Mouse (Mus musculus): ENCODE results near the gene Mib2. TPM values are rescaled to one million over a fixed set of nuclear protein-coding genes. Genes with fewer than 3 reads are reported as not detected.
A peak's percentile ranks its signal among the peaks of the same experiment; 100 is the strongest.

Gene Mib2
- polyA plus RNA-seq, 1 experiment from 2014 or later: 21.0 TPM

DNA sequence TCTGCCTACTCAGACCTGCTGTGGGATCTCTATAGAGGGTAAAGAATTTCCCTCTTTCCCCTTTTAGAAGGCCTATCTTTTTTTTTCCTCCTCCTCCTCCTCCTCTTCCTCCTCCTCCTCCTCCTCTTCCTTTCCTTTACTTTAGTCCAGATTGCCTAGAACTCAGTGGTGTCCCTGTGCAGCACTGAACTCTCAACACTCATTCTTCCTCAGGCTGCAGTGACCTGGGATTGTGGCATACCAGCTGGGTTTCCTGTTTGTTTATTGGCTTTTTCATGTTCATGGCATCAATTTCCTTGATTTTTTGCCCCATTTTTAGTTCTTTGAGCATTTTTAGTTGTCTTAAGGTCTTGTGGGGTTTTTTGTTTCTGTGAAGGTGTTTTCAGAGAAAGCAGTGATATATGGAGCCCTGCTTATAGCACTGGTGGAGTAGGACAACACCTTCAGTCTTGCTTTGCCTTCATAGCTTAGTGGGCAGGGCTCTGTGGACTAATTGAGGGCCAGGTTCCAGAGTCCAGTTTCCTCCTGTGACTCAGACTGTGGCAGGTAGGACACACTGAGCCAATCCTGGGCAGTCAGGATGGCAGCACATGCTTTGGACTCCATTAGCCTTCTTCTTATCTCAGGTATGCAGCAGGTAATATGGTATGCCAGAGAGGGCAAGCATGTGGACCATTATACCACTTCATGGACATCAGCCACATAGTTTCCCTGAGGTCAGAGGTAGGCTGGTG lies 33.1 kb downstream of the Mib2 start:
- H3K27ac ChIP-seq: no peak overlapping the region
- H3K4me3 ChIP-seq (replicated peaks; ENCODE audit: low read depth, low read length): no peak overlapping the region
- no peaks in the 10 kb centered on the region for H3K27me3 ChIP-seq (ENCODE audit: insufficient read depth, low read length)
- no peak overlapping the region for H3K4me2 ChIP-seq (ENCODE audit: low read length)
- no peak overlapping the region for H3K9ac ChIP-seq (ENCODE audit: low read depth, low read length)
- no peaks in the 10 kb centered on the region for H3K9me3 ChIP-seq (replicated peaks; ENCODE audit: low read length)
- H3K36me3 ChIP-seq (ENCODE audit: insufficient read depth, low read length): peaks cover 64% of the 10 kb centered on the region
- no peak for DNase-seq (ENCODE audit: low spot score)
- H3K4me1 ChIP-seq (replicated peaks; ENCODE audit: insufficient read depth, low read length): no peaks in the 10 kb centered on the region
- no peak for ATAC-seq (replicated peaks; ENCODE audit: low FRiP score, low read depth)
- TF ChIP-seq CTCF (IDR thresholded peaks at IDR 0.05; ENCODE audit: low read depth): no peak

DNA sequence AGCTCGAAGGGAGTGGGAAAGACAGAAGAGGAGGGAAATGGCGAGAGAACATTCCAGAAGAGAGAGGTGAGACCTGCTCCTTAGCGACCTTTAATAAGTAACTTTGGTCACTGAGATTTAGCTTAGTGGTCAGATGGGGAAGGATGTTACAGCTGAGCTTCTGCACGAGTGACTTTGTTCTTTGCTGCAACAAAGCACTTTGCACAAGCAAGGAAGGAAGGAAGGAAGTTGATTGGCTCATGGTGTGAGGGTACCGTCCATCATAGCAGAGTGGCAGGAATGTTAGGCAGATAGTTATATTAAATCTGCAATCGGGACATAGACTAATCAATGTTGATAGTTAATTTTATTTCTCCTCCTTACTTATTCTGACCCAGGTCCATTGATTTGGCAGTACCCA lies 38.7 kb downstream of the Mib2 start:
- Histone ChIP-seq H3K27ac (no peak overlapping the region), H3K9ac (ENCODE audit: low read depth, low read length) (no peak overlapping the region), H3K4me1 (replicated peaks; ENCODE audit: insufficient read depth, low read length) (0 out of 2 replicates have a peak, but pooled peaks cover 2% of the 10 kb centered on the region), H3K9me3 (replicated peaks; ENCODE audit: low read length) (no peaks in the 10 kb centered on the region), H3K36me3 (ENCODE audit: insufficient read depth, low read length) (peaks cover 39% of the 10 kb centered on the region), H3K4me3 (replicated peaks; ENCODE audit: low read depth, low read length) (no peak overlapping the region), H3K4me2 (ENCODE audit: low read length) (no peak overlapping the region), H3K27me3 (ENCODE audit: insufficient read depth, low read length) (no peaks in the 10 kb centered on the region)
- WGBS: 84% methylated on average over 6 of the region's 6 CpGs
- DNase-seq (ENCODE audit: low spot score) (no peak), ATAC-seq (replicated peaks; ENCODE audit: low FRiP score, low read depth) (no peak)
- no peak for TF ChIP-seq CTCF (IDR thresholded peaks at IDR 0.05; ENCODE audit: low read depth)

DNA sequence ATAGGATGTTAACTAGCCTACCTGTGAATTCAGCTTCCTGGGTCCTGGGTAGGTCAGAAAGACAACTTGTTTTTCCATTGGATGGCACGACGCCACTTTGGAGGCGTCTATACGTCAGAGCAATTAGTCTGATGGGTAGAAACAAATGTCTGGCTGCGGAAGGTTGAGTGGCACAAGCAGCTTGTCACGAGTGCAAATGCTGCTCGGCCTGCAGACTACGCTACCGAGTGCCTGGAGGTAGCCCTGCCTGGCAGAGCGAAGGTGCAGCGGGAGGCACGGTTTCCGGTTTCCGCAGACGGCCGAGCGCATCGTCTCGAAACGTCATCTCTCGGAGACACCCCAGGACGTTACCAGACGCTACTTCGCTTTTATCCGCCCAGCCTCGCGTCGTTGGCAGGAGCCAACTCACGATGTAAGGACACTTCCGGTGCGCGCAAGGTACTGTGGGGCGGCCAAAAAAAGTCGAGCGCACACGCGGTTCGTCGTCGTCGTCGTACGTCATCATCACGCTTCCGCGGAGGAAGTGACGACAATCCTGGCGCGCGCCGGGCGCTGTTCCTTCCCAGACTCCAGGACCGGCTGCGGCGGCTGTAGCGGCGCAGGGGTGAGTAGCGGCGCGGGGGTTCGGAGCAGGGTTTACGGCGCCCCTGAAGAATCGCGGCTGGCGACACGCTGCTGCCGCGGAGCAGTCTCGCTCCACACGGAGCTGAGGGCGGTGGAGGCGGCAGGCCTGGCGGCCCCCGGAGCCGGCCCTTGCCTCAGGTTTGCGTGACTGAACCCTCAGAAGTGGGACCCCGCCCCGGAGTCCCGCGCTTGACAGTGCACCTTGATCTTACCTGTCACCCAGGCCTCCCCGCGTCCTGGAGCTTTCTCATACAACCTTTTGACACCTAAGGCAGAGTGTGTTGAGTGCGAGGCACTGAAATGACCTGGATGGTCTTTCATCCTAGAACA lies 44.4 kb downstream of the Mib2 start, which contains the start of gene Cdk11b:
TSS of gene Cdk11b (plus strand) at position 517 of the 954 bp plus-strand sequence.
- Histone ChIP-seq H3K4me2 (ENCODE audit: low read length) (peak within 1 kb of the TSS; percentile 72), H3K4me1 (replicated peaks; ENCODE audit: insufficient read depth, low read length) (0 out of 2 replicates have a peak, but pooled peaks cover 3% of the 10 kb centered on the region), H3K9me3 (replicated peaks; ENCODE audit: low read length) (no peaks in the 10 kb centered on the region), H3K9ac (ENCODE audit: low read depth, low read length) (peak within 1 kb of the TSS; percentile 82), H3K27me3 (ENCODE audit: insufficient read depth, low read length) (no peaks in the 10 kb centered on the region), H3K36me3 (ENCODE audit: insufficient read depth, low read length) (peaks cover 22% of the 10 kb centered on the region), H3K4me3 (replicated peaks; ENCODE audit: low read depth, low read length) (peak within 1 kb of the TSS; percentile 89), H3K27ac (peak within 1 kb of the TSS; percentile 86)
- no peak for TF ChIP-seq CTCF (IDR thresholded peaks at IDR 0.05; ENCODE audit: low read depth)
- under 1% methylated on average over 84 of the region's 84 CpGs for WGBS
- ATAC-seq (replicated peaks; ENCODE audit: low FRiP score, low read depth) (peak; percentile 99), DNase-seq (ENCODE audit: low spot score) (peak; percentile 99)

DNA sequence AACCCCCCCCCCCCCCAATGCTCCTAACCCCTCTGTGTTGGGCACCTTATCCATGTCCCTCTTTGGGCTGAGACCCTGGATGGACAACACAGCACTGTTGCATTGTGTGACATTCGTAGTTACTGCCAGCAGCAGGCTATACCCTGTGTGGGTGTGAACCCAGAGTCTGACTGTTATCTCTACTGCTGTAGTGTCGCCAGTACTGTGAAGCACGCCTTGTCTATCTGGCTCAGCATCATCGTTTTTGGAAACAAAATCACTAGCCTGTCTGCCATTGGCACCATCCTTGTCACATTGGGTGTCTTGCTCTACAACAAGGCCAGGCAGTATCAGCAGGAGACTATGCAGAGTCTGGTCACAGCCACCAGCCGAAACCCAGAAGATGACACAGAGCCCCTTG lies 50.7 kb downstream of the Mib2 start:
- DNase-seq (ENCODE audit: low spot score) (no peak), ATAC-seq (replicated peaks; ENCODE audit: low FRiP score, low read depth) (0 out of 2 replicates have a peak, but pooled peaks have one; percentile 29)
- no peak overlapping the region for H3K27ac ChIP-seq
- no peaks in the 10 kb centered on the region for H3K9me3 ChIP-seq (replicated peaks; ENCODE audit: low read length)
- H3K4me2 ChIP-seq (ENCODE audit: low read length): no peak overlapping the region
- H3K4me3 ChIP-seq (replicated peaks; ENCODE audit: low read depth, low read length): no peak overlapping the region
- H3K9ac ChIP-seq (ENCODE audit: low read depth, low read length): no peak overlapping the region
- no peaks in the 10 kb centered on the region for H3K27me3 ChIP-seq (ENCODE audit: insufficient read depth, low read length)
- 94% methylated on average over 5 of the region's 5 CpGs for WGBS
- TF ChIP-seq CTCF (IDR thresholded peaks at IDR 0.05; ENCODE audit: low read depth): no peak
- no peaks in the 10 kb centered on the region for H3K4me1 ChIP-seq (replicated peaks; ENCODE audit: insufficient read depth, low read length)
- H3K36me3 ChIP-seq (ENCODE audit: insufficient read depth, low read length): peaks cover 53% of the 10 kb centered on the region

DNA sequence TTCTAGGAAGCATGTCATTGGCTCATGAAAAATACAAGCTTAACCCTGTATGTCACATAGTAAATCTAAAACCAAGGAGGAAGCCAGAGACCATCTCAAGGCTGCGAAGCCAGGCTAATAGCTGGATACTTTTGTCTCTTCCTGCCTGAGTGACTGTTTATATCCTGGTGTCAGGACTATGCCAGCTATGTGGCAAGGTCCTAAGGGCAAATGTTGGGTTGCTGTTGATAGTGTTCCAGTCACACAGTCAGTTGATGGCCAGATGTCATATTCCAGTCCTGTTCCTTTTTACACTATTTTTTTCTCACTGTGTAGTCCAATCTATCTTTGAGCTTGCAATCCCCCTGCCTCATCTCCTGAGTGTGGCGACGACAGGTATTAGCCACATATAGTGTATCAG lies 55.7 kb downstream of the Mib2 start:
- Histone ChIP-seq H3K27me3 (ENCODE audit: insufficient read depth, low read length) (no peaks in the 10 kb centered on the region), H3K36me3 (ENCODE audit: insufficient read depth, low read length) (peaks cover 53% of the 10 kb centered on the region; the same call in 1 of the 2 replicates), H3K27ac (no peak overlapping the region), H3K4me2 (ENCODE audit: low read length) (no peak overlapping the region), H3K9ac (ENCODE audit: low read depth, low read length) (no peak overlapping the region), H3K4me3 (replicated peaks; ENCODE audit: low read depth, low read length) (no peak overlapping the region), H3K4me1 (replicated peaks; ENCODE audit: insufficient read depth, low read length) (no peaks in the 10 kb centered on the region), H3K9me3 (replicated peaks; ENCODE audit: low read length) (no peaks in the 10 kb centered on the region)
- DNase-seq (ENCODE audit: low spot score) (no peak), ATAC-seq (replicated peaks; ENCODE audit: low FRiP score, low read depth) (no peak)
- WGBS: 92% methylated on average over 3 of the region's 3 CpGs
- TF ChIP-seq CTCF (IDR thresholded peaks at IDR 0.05; ENCODE audit: low read depth): no peak

DNA sequence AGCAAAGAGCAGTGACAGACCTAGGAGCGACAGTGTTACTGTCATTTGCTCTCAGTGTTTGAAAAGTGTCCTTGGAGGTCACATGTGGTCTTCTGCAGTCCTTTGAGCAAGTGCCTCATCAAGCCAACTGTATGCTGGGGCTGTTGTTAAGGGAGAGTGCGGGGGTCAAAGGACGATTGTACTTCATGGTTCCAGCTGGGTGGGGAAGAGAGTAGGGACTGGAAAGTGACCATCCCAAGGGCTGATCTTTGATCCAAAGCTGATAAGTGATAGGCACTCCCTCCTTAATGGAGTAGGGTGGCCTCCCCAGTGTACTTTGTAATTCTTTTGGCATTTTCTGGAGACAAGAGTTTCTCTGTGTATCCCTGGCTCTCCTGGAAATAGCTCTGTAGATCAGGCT lies 57.1 kb downstream of the Mib2 start:
- no peak overlapping the region for H3K27ac ChIP-seq
- ATAC-seq (replicated peaks; ENCODE audit: low FRiP score, low read depth) (no peak), DNase-seq (ENCODE audit: low spot score) (no peak)
- WGBS: 94% methylated on average over 3 of the region's 3 CpGs
- H3K9me3 ChIP-seq (replicated peaks; ENCODE audit: low read length): no peaks in the 10 kb centered on the region
- no peaks in the 10 kb centered on the region for H3K27me3 ChIP-seq (ENCODE audit: insufficient read depth, low read length)
- H3K9ac ChIP-seq (ENCODE audit: low read depth, low read length): no peak overlapping the region
- TF ChIP-seq CTCF (IDR thresholded peaks at IDR 0.05; ENCODE audit: low read depth): no peak
- peaks cover 43% of the 10 kb centered on the region; the same call in 1 of the 2 replicates for H3K36me3 ChIP-seq (ENCODE audit: insufficient read depth, low read length)
- H3K4me1 ChIP-seq (replicated peaks; ENCODE audit: insufficient read depth, low read length): no peaks in the 10 kb centered on the region
- no peak overlapping the region for H3K4me3 ChIP-seq (replicated peaks; ENCODE audit: low read depth, low read length)
- no peak overlapping the region for H3K4me2 ChIP-seq (ENCODE audit: low read length)

Data from kidney, postnatal 0 days (tissue).